Mouse (Mus musculus) kidney, postnatal 14 days (tissue): ENCODE data around the gene Ush2a.

ENCODE experiments used
- DNase-seq: peaks from one replicate; pipeline ENCODE4 v3.0.0; 2022; ENCODE audit warnings: mixed read lengths

Ush2a gene

DNA sequence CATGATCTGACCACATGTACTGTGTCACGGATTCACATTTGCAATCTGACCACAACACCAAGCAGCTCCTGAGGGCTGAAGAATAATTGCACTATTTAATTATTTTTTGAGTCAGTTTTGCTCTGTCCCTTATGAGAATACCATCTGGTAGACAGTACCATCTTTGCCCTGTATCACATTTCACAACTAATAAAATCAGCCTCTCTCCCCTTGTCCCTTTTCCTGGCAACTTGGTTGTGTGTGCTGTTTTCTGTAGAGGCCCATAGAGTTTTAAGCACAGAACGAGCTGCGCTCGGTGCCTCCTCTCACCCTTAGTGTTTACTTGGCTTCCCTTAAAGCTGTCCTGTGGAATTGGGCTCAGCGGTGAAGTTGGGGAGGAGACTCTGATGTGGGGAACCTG, 290.0 kb downstream of the Ush2a start:
- no peak for DNase-seq

DNA sequence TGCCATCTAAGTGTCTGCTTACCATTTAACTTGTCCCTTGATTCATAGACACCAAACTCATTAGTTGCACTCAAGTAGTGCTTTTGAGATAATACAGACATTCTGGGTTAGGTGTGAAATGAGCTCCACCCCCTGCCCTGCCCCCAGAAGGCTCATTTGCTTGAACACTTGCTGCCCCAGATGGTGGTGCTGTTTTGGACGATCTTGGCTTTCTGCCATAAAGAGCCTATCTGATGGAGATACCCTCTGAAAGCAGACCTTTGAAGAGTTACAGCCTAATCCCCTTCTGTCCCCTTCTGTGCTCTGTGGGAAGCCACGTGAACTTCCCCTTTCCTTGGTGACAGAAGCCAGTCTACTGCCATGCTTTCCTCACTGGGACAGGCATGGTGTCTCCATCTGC, 297.1 kb downstream of the Ush2a start:
- no peak for DNase-seq

DNA sequence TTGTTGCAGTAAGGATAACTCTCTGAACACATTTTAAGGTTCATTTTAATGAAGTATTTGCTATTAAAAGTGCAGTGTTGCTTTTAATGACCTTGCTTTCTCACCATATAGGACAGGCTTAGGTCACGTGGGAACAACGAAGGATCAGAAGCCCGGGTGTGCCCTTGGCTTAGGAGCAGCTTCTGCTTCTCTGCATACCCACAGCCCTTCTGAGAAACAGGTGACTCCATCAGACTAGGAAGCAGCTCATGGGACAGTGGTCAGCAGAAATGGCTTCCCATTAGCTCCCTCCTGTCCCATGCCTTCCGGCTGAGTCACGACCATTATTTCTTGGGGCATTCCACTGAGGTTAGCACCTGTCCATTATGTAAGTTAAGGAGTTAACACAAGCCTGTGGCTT, 304.4 kb downstream of the Ush2a start:
- no peak for DNase-seq

DNA sequence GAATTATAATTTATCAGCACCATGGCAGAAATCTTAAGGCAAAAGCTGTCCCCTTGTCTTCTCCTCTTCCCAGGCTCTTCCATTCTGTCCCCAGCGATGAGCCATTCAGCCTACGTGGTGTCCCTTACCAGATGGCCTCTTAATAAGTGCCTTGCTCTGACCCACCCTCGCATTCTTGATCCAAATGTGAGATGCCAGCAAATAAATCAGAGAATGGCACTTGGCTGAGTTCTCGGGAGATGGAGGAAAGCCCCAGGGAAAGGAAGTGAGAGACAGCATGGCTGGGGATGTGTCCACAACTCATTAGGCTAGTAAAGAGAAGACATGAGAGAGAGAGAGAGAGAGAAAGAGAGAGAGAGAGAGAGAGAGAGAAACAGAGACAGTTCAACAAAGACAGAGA, 305.7 kb downstream of the Ush2a start:
- DNase-seq, result no peak

DNA sequence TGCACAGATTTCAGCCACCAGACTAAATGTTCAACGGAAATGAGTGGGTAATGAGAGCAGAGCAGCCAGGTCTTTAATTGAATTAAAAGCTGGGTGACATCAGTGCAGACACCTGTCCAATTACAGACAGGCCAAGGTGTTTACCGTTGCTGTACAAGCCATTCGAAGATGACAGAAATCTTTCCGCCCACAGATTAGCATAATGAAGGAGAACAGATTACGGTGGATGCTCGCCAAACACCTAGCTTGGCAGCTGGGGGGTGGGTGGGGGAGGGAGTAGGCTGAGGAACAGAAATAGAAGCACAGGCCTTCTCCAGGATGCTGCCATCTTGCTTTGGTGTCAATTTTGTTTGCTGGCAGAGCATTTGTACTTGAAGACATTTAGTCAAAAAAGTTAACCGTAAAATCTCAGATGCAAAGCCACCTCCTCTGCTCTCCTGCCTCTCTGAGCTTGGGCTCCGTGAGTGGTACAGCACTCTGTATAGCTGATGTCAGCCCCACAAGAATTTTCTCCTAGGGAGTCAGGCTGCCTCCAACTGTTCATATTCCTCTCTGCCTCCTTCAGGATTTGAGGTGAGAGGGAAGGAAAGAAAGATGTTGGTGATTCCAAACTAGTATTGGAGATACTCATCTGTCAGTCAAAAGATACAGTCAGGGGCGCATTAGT, 306.6 kb downstream of the Ush2a start:
- no peak for DNase-seq

DNA sequence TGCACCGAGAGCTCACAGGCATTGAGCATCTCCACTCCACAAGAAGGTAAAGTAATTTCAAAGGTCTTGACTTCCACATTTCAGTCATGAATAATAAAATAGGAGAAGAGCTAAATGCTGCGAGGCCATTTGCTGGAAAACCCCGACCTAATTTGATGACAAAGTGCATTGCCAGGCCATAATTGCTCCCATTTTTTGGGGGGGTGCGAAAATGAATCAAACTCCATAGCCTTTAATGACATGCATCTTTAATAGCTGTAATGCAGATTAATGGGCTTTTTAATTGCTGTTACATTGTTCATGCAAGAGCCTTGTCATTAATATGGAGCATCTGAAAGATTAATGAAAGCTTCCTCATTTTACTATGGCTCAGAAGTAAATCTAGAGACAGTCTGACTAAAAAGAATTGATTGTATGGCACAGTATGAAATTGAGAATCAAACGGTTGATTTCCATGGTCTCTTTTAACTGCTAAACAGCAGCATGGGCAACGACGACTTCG, 314.5 kb downstream of the Ush2a start:
- DNase-seq, result no peak

DNA sequence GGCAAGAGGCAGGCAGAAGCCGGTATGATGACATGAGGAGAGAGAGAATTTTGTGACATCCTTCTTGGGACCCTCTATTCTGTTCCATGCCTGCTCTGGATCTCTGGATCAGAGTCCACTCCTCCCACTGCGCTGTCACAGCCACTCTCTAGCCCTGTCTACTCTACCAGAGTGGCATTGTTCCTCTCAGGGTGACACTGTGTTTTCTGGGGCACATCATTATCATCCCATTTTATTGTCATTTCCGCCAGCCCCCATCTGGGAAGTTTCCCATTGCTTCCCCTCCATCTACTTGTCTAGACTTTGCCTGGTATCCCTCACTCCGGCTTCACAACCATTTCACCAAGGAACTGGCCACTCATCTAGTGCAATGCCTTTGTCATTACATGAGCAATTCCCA, 315.6 kb downstream of the Ush2a start:
- DNase-seq, result no peak

DNA sequence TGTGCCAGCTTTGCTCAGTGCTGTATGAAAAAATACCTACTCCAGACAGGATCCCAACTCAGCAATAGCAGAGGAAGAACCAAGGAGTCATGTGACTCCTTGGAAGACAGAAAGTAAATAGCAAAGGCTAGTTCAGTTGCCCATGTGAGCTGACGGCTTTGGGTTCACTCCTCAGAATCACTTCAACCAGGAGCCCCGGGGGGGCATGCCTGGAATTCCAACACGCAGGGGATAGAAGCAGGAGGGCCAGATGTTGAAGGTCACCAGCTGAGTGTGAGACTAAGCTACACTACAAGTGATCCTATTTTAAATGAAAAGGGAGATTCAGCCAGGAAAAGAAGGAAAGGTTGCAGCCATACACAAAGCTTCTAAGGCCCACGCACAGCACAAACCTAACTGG, 319.3 kb downstream of the Ush2a start:
- DNase-seq, result no peak

DNA sequence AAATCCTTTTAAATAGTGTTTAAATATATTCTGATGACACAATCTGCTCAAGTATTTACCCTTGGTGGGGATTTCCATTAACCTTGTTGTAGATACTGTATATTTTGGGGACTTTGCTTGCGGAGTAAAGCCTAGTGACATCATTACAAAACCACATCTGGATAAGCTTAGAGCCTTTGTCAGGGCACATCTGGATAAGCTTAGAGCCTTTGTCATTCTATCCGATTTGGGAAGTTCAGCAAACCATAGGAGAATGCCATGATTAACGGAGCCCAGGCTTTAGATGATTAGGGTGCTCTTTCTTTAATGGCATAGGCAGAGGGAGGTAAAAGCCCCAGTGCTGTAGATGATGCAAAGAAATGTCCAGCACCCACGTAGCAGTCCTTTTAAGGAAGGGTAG, 333.4 kb downstream of the Ush2a start:
- no peak for DNase-seq

DNA sequence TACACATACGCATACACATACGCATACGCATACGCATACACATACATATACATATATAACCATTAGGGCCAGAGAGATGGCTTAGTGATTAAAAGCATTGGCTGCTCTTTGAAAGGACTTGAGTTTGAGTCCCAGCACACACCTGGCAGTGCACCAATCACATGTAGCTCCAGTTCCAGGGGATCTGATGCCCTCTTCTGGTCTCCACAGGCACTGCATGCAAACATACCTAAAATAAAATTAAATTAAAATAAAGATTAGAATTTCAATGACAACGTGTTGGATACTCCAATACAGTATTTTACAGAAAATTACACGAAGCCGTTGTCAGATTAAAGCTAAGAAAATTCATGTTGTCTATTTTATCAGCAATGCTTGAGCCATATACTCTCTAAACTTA, 336.2 kb downstream of the Ush2a start:
- no peak for DNase-seq

DNA sequence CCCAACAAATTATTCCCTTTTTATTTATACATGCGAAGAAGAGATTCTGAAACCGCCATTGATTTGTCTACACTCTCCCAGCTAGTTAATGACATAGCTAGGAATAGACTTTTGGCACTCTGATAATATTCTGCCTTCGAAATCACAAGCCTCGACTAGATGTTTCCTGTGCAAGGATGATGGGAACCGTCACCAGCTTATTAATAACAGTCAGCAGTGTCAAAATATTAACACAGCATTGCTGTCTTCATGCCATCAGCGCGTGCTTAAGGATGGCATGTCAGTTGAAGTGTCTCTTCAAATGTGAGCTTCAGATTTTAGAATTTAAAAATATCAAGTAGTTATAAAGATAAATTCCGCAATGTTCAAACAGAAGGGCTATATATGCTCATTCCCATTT, 337.3 kb downstream of the Ush2a start:
- no peak for DNase-seq

DNA sequence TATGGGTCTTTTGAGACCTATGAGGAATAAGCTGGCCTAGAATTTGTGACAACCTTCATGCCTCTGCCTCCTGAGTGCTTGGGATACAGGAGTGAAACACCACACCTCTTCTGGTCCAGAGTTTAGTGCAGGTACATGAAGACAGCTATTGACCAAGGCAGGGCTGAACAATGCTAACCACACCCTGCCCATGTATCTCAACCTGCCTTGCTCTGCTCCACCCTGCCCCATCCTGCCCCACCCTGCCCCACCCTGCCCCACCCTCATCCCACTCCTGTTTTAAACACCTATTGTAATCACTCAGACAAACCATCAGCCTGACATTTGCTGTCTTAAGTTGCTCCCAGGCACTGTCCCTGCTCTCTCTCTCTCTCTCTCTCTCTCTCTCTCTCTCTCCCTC, 344.6 kb downstream of the Ush2a start:
- no peak for DNase-seq

DNA sequence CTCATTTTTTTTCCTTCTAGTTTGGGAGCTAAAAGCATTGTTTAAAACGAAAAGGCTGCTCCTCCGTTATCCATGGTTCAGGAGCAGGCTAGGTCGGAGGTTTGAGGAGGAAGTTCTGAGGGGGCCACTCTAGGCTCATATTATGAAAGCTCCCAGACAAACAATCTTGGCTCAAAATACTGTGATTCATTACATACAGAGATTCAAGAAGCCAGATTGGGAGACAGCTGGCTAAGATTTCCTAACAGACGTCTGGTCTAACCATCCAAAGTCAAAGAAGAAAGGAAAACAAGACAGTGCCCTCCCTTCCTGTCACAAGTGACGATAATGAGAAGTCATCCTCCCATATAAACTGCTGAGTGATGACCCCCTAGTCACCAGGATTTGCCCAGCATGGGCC, 354.7 kb downstream of the Ush2a start:
- DNase-seq, result no peak

DNA sequence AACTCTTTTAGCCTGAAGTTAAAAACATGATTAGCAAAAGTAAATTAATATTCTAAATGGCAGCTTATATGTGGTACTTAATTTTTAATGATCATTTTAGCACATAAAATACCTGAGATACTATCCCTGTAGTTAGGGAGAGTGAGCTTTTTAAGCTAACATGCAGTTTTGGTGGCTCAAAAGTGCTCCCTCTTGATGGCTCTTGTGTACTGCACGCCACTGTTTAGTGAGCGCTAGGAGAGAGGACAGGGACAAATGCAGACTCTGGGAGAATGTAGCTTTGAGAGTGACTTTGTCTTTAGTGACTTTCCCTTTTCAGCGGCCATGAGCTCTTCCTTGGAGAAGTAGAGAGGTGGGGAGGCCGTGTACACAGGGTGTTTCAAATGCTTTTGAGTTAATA, 371.9 kb downstream of the Ush2a start:
- DNase-seq, result no peak

DNA sequence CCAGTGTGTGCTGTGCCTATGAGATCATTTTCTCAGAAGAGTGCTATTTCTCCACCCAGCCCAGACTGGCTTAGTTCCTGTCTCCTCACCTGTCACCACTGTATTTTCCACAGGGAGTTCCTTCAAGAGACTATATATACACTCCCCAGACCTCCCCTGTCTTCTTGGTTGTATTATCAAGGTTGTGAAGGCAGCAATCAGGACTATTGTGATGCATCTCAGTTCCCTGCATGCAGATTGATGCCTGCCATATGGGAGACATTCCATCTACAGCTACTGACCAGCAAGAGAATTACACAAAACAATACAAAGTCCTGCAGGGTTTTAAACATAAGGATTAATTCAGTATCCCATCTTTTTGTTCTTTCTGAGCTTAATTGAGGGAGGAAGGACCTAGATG, 377.8 kb downstream of the Ush2a start:
- DNase-seq, result no peak

DNA sequence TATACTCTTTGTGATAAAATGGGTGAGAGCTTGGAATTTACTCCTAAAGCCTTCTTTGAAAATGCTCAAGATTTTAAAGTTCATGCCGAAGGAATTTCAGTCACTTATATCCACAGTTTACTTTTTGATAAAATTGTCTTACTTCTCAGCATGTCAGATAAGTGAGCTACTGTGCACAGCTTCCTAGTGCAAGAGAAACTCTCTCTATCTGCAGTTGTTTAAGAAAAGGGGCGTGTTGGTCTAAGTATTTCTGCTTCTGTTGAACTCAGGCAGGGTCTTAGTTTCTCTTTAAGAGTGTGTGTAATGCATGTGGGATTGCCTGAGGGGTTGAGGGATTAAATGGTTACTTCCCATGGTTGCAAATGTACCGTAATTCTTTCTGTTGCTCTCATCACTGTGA, 381.3 kb downstream of the Ush2a start:
- DNase-seq, result no peak

DNA sequence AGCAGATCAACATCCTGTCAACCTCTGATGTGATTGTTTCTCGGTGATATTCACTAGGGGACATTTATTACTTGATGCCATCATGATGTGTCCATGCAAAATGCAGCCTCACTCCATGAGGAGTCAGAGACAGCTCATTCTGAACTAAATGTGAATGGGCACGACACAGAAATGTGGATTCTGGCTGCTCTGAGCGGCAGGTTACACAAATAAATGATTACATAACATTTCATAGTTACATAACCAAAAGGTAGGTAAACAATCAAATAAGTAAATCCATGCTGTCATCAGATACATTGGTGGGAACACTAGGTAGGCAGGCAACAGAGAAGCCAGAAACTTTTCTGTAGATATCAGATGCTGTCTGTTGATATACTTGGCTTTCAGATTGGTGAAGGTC, 391.2 kb downstream of the Ush2a start:
- no peak for DNase-seq

DNA sequence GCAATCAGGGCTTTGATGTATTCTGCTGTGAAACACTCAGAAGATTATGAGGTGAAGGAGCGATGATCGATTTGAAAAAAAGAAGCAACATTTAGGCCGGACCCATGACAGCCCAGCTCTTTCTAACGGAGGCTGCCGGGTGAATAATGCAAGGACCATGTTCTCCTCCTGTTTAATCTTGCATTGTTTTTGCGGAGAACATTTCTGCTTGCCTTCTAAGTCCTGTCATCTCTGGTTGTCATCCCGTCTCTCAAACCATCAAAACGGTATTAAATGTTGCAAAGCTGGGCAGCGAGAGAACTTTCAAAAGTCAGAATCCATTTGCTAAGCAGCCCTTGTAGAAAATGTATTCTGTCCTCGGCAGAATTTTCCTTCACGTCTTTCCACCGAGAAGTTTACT, 394.3 kb downstream of the Ush2a start:
- no peak for DNase-seq

DNA sequence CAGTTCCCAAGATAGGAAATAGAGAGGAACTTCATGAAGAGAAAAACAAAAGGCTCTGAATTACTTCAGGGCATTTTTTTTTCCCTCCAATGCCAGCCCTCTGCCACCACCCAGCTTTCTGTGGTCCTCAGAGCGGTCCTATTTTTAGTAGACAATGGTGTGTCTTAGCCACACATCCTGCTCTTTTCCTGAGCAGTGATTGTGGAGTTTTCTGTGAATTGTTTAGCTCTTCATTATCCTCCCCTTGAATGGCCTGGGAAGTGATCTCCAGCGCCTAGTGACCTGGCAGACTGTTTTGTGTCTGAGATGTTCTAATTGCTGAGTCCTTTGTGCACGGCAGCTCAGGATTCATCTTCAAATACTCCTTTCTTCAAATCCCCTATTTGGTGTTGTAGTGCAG, 397.3 kb downstream of the Ush2a start:
- DNase-seq, result peak; percentile 14

DNA sequence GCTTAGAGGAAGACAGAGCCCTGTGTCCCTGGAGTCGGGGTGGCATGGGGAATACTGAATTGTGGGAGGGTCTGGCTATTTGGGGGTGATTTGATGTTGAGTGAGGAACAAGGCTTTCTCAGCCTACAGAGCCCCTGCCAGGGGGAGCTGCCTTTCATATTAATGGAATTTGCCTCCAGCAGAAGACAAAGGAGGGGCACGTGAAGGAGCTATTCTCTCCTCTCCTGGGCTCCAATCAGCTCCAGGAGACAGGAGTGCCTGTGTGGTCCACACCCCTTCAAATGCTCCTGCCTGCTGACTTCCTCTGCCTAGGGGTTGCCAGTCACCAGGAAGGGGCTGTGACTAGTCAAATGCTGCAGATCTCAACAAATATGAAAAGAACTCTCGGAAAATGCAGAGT, 398.5 kb downstream of the Ush2a start:
- DNase-seq, result peak; percentile 12

DNA sequence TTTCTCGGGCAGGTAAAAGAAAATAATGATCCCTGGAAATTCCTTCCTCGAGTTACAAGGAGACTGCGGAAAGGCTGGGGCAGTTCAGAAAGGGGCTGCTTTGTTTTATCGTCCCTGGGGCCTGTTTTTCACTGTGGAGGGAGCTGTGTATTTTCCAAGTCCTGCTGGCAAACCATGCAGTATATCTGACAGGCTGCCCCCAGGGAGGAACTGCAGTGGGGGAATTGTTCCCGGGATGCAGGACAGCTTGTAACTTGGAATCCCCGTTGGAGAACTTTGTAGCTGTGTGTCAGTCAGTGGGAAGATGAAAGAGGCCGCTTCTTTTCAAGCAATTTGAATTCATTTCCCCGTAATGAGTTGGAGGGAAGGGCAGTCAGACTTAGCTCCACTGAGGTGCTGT, 399.1 kb downstream of the Ush2a start:
- DNase-seq, result peak; percentile 28

DNA sequence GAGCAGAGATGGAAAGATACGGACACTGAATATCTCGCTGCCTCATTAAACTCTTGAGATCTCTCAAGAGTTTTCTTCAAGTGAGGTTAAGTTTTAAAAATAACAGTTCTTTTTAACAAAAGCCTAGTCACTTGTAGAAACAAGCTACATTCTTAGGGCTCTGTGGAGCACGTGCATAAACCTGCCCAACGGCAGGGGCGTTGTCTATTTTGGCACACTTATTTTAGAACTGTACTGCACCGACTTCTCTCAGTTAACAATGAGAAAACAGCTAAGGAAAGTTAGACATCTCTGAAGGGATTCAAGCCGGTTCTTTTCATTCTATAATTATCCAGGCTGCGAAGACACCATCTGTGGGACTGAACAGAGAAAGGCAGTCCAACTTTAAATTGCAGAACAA, 405.6 kb downstream of the Ush2a start:
- no peak for DNase-seq

DNA sequence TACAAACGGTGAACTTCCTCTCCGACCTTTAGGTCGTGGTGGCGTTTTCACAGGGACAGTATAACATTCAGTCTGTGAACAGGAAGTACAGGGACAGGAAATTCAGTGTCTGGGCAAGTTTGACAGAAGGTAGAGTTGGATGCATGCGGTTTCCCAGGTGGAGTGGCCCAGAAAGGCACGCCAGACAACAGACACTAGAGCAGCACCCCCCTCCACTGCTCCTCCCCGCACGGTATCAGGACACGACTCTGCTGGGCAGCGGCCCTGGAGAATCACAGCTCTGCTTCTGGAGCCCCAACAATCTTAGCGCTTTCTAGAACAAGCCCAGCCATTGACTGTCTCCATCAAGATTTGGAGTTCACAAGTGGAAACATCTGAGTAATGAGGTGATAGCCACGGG, 406.7 kb downstream of the Ush2a start:
- no peak for DNase-seq

DNA sequence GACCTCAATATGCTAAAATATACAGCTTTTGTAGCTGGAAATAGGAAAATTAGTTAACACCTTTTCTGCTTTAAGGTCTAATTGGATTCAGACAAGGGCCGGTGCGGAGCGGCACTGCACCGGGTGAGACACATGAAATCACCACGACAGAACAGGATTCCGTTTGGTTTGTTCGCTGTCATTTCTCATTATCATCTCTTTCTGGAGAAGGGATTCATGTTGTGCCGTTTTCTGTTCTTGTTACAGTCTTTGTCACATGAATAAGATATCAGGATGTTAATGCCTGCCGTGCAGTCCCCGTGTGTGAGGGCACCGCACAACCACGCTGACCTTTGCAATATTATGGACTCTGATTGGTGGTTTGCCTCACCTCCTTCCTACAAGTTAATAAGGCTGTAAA, 411.0 kb downstream of the Ush2a start:
- DNase-seq, result no peak

DNA sequence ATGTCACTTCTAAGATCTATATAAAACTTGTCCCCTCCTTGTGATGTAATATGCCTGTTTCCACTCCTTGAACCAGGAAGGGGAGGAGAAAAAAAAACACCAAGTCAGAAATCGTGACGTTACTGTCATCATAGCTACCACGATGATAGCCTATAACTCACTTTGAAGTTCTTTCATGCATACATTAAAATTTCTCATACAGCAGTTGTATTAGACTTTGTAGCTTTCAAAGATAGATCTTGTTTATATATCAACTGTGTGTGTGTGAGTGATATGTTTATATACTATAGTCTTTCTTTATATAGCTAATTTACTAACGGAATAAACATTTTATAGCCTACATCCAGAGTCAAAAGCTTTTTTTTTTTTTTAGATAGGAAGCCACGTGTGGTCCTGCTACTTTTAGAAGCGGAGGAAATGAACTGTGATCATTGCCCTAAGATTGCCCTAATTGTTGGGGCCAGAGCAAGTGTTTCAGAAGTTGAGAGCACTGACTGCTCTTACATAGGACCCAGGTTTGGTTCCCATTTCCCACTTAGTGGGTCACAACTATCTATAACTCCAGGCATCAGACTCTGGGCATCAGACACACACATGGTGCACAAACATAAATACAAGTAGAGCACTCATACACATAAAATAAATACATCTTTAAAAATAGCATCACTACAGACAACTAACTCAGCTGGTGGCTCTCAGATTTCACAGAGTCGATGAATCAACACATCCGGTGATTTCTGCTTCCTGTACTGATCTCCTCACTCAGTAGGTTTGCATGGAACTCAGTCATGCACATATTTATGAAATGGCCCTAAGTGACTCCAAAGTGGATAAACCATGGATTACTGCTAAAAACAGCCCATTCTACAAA, 413.1 kb downstream of the Ush2a start:
- no peak for DNase-seq
